Mouse (Mus musculus): ENCODE results near the gene Dppa1. TPM values are rescaled to one million over a fixed set of nuclear protein-coding genes. Genes with fewer than 3 reads are reported as not detected.

Gene Dppa1
- polyA plus RNA-seq, 1 experiment, result not detected

DNA sequence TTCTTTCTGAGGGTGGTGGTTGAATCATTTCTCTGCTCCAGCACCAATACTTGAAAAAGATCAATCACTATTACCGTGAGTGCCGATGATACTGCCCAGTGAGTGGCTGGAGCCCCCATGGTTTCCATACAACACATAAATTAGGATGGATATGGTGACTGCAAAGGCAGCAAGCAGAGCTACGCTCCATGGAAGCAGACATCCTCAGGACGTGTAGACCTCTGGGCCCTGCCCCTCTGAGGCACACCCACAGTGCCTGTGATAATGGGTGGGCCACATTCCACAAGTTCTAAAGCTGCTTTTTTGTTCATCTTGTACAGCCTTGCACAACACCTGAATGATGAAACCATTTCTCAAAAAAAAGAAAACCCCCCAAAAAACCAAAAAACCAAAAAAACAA is 68.0 kb downstream of the Dppa1 start:
- 89% methylated on average over 4 of the region's 4 CpGs for WGBS
- no peak for DNase-seq (ENCODE audit: low read depth in 1 of 2, low spot score in 2 of 2)
- no peaks in the 10 kb centered on the region for H3K36me3 ChIP-seq (ENCODE audit: control insufficient read depth, insufficient read depth, low read length)
- H3K27me3 ChIP-seq (ENCODE audit: control insufficient read depth, insufficient read depth, low read length), result no peaks in the 10 kb centered on the region
- TF ChIP-seq POLR2A (IDR thresholded peaks at IDR 0.05; ENCODE audit: low read depth, low read length), result no peak
- H3K27ac ChIP-seq (ENCODE audit: insufficient read depth, low read length), result no peak overlapping the region
- H3K4me1 ChIP-seq (ENCODE audit: control insufficient read depth, insufficient read depth, insufficient read length), result no peaks in the 10 kb centered on the region
- no peak overlapping the region for H3K4me3 ChIP-seq (ENCODE audit: extremely low read depth, insufficient read depth, insufficient read length)

Other genes with a start within 250 kb of the Dppa1 start
- 9.8 and 11.5 TPM in 2 replicates for gene Itk, start 239.7 kb downstream of the Dppa1 start, polyA plus RNA-seq (2012; rRNA removed)
- 0.69 and 1.2 TPM in 2 replicates for gene Fam71b, start 232.7 kb downstream of the Dppa1 start, polyA plus RNA-seq (2012; rRNA removed)
- gene Med7, start 192.3 kb downstream of the Dppa1 start, polyA plus RNA-seq (2012; rRNA removed), result 14.7 and 21.0 TPM in 2 replicates
- 2.5 and 3.2 TPM in 2 replicates for gene Havcr2, start 174.3 kb downstream of the Dppa1 start, polyA plus RNA-seq (2012; rRNA removed)
- gene Gm12169, start 105.0 kb downstream of the Dppa1 start, polyA plus RNA-seq (2012; rRNA removed), result not detected in 2 replicates
- gene BC053393, start 57.7 kb downstream of the Dppa1 start, polyA plus RNA-seq (2012; rRNA removed), result not detected in 2 replicates
- gene Timd2, start 77.8 kb upstream of the Dppa1 start, polyA plus RNA-seq (2012; rRNA removed), result 0.74 and 1.9 TPM in 2 replicates
- 1.6 and 1.9 TPM in 2 replicates for gene Havcr1, start 105.8 kb upstream of the Dppa1 start, polyA plus RNA-seq (2012; rRNA removed)
- gene Timd4, start 181.5 kb upstream of the Dppa1 start, polyA plus RNA-seq (2012; rRNA removed), result 13.5 and 27.3 TPM in 2 replicates